Comparison of ENCODE assay signal across 25 mouse cellular contexts in genomic region chr10:121038556-121039284, GRCm38 (mm10). TPM values are rescaled to one million over a fixed set of nuclear protein-coding genes. Genes with fewer than 3 reads are reported as not detected.
"Had no signal": no experiment of that assay in that cellular context is flagged by ENCODE, and none has a peak within 500 bp of the region (broad histone marks: within the 10 kb centered on the region; RNA-seq: fewer than 3 reads in every experiment).

No protein-coding gene starts in this region.

- H3K9me3 ChIP-seq: heart, embryonic 13.5 days; heart, embryonic 15.5 days; hindbrain, embryonic 13.5 days; hindbrain, embryonic 15.5 days; limb, embryonic 15.5 days; liver, embryonic 12.5 days had no signal

- H3K9ac ChIP-seq: heart, embryonic 13.5 days; heart, embryonic 15.5 days; hindbrain, embryonic 13.5 days; hindbrain, embryonic 15.5 days; limb, embryonic 15.5 days; liver, embryonic 12.5 days; liver, embryonic 14.5 days had no signal

- H3K4me3 ChIP-seq: heart, adult 2 months; heart, embryonic 13.5 days; heart, embryonic 15.5 days; hindbrain, embryonic 13.5 days; hindbrain, embryonic 15.5 days; limb, embryonic 15.5 days; liver, embryonic 12.5 days had no signal

- H3K36me3 ChIP-seq: heart, embryonic 13.5 days; heart, embryonic 15.5 days; hindbrain, embryonic 13.5 days; hindbrain, embryonic 15.5 days; limb, embryonic 15.5 days; liver, embryonic 12.5 days had no signal

- DNase-seq: gastrocnemius, postnatal 14 days; gastrocnemius, postnatal 36 days; heart, adult 2 months; heart, postnatal 14 days; heart, postnatal 36 days; kidney, adult 18-20 months; kidney, adult 8-10 months; kidney, postnatal 14 days; kidney, postnatal 36 days; layer of hippocampus, adult 9-11 months; layer of hippocampus, postnatal 36 days; left cerebral cortex, postnatal 4 days had no signal

- H3K27ac ChIP-seq: heart, adult 2 months; heart, embryonic 13.5 days; heart, embryonic 15.5 days; hindbrain, embryonic 13.5 days; hindbrain, embryonic 15.5 days; hindbrain, postnatal 0 days; kidney, postnatal 0 days; limb, embryonic 15.5 days; liver, embryonic 12.5 days; liver, embryonic 14.5 days had no signal

- H3K27me3 ChIP-seq: limb, embryonic 15.5 days had no signal

- H3K4me2 ChIP-seq: heart, embryonic 11.5 days; heart, embryonic 13.5 days; heart, embryonic 15.5 days; hindbrain, embryonic 13.5 days; hindbrain, embryonic 15.5 days; limb, embryonic 15.5 days; liver, embryonic 12.5 days had no signal

- ATAC-seq: hindbrain, postnatal 0 days; intestine, postnatal 0 days; liver, embryonic 12.5 days had no signal

RNA-seq across cellular contexts. Expression of gene Wif1, which starts 5.0 kb away (rescaled TPM):
- total RNA-seq: hematopoietic stem cell, adult 5-6 weeks; liver, adult 2 months had no signal
